Mouse (Mus musculus): Measurements from ENCODE around the gene Cyfip2.
A peak's percentile ranks its signal among the peaks of the same experiment; 100 is the strongest.

Gene Cyfip2

GRCm38 (mm10) chr11:46235334-46235733 lies 77.3 kb downstream of the Cyfip2 start, which contains the start of gene Fndc9:
Fndc9 (plus strand) TSS chr11:46235531.
- no peak for DNase-seq (ENCODE audit: low spot score)

- DNase-seq (ENCODE audit: low spot score), result no peak
These were observed 78.7 kb downstream of the Cyfip2 start for GRCm38 (mm10) chr11:46233966-46234365.

DNA sequence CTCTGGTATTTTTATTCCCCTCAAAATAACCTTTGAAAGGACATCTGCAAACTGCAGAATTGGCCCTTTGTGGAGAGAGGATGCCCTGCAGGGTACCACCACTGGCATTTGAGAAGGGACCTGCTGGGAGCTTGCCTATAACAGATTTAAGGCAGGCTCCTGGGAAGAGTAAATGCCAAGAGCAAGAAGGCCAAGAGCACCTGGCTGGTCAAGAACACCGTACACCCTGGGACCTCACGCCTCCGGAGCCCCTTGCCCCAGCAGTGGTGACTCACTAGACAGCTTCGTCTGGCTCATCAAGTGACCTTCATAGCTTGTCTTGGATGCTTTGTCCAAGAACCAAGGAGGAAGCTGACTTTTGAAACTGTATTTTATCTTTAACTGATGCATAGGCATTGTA lies 79.9 kb downstream of the Cyfip2 start:
- no peak for DNase-seq (ENCODE audit: low spot score)

GRCm38 (mm10) chr11:46230184-46230583 lies 82.5 kb downstream of the Cyfip2 start:
- DNase-seq (ENCODE audit: low spot score), result no peak

DNA sequence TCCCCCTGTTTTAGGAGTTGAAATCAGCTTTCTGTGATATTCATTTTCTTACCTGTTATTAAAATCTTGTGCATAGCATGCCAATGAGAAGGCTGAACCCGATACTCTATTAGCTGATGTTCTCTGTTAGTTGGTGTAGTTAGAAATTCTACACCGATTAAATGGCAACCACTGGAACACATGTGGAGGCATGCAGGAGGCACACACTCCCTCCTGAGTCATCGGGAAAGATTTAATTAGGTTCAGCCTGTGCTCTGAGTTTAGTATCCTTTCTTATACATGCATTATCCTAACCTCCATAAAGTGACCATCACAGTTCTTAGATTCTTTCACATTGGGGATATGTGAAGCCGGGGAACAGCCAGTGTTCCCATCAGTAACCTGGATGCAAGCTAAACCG lies 87.3 kb downstream of the Cyfip2 start:
- no peak for DNase-seq (ENCODE audit: low spot score)

DNA sequence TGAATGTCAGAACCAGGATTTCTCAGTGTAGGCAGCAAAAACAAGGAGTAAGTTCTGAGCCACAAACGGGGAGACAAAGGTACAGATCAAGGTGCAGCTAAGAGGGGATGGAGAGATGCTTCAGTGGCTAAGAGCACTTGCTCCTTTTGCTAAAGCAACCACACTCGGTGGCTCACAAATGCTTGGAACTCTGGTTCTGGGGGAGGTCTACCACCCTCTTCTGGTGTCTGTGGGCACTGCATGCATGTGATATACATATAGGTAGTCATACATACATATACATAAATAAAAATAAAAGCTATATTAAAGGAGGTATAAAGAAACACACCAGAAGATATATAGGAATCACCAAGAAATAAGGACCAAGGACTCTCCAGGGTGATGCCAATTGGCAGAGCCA lies 89.1 kb downstream of the Cyfip2 start:
- no peak for DNase-seq (ENCODE audit: low spot score)

DNA sequence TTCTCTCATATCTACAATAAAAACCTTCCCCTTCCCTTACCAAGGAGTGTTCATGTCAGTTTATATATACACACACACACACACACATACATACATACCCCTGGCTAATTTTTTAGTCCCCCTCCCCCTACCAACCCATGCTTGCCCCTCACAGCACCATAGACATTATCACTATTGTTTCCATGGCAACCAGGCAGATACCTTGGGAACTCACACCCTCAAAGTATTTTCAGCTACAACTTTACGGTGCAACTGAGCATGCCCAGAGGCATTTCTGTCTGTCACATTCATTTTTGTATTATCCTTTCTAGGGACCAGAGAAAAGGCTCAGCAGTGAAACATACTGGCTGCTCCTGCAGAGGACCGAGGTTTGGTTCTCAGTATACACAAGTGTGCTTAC lies 92.4 kb downstream of the Cyfip2 start:
- DNase-seq (ENCODE audit: low spot score), result no peak

GRCm38 (mm10) chr11:46219380-46219779 lies 93.3 kb downstream of the Cyfip2 start:
- DNase-seq (ENCODE audit: low spot score), result no peak

- DNase-seq (ENCODE audit: low spot score), result no peak
These were observed 94.1 kb downstream of the Cyfip2 start for GRCm38 (mm10) chr11:46218584-46218983.

DNA sequence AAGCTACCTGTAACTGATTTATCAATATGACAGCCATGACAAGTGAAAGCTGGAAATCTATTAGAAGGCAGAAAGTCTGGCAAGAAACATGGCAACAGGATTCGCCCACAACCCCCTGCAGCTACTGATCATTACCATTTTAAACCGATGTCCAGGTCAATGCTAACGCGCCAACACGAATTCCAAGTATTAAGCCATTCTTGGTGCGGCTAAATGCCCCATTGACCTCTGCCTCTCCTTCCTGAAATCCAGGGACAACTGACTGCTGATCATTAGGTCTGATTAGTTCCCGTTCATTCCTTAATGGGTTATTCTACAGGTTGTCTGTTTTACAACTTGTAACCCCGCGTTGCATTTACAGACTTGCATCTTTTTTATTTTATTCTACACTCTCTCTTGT lies 95.0 kb downstream of the Cyfip2 start:
- no peak for DNase-seq (ENCODE audit: low spot score)

DNA sequence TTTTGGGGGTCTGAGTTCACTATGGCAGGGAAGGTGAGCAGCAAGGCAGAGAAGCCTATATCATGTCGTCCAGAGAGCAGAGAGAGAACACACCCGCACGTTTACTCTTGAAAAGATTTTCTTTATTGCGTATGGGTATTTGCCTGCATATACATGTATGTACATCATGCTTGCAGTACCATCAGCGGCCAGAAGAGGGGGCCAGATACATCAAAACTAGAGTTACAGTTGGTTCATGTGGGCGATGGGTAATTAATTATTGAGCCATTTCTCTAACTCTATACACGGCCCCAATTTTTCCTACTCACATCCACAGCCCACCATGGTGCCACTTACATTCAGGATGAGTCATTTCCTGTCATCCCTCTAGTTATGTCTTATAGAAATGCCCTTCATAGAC lies 96.0 kb downstream of the Cyfip2 start:
- DNase-seq (ENCODE audit: low spot score), result no peak

DNA sequence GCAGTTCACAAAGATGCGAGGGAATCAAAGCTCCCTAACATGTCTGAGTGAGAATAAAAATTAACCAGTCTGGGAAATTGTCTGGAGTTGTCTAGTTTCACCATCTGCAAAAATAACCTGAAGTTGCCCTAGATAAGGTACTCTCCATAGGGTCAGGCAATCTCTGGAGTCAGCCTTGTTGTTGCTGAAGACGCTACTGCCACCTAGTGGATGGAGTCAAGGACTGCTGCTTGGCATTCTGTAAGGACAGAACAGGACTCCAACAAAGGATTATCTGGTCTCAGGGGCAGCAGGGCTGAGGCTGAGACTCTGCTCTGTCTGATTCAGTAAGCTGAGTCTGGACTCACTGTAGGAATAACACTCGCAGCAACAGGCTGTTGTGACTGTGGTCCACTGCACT lies 97.3 kb downstream of the Cyfip2 start:
- peak; percentile 35 for DNase-seq (ENCODE audit: low spot score)

DNA sequence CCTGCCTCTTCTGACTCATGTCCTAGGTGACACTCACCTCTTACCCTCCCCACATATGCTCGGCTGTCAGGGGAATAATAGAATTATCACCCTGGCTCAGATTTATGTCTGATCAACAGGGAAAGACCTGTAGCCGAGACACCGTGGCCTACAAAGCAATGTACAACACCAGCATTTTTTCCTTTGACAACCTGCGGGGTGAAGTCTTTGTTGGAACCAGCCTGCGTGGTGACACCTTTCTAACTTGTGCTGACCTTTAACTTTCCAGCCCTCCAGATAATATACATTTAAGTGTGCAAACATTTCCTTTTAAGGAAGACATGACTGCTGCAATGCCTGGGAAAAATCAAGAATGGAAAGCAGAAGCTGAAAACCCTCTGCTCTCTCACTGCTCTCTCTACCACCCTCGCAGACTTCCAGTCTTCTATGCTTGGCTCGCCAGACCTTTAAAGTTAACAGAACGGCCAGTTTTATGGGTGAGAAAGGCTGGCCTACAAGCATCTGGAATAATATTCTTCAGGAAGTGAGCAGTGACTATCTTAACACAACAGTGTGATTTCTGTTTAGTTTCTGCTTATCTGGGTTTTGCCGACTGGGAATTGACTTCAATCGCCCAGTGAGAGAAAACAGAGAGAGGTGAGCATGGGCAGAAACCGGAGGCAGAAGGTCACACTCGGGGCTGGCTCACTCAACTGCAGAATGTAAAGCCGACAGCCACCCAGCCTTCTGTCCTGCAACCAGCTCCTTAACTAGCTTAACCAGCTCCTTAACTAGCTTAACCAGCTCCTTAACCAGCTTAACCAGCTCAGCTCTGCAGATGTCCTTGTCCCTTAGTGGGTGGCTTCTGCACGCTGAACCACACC lies 98.1 kb downstream of the Cyfip2 start:
- DNase-seq (ENCODE audit: low spot score), result no peak

DNA sequence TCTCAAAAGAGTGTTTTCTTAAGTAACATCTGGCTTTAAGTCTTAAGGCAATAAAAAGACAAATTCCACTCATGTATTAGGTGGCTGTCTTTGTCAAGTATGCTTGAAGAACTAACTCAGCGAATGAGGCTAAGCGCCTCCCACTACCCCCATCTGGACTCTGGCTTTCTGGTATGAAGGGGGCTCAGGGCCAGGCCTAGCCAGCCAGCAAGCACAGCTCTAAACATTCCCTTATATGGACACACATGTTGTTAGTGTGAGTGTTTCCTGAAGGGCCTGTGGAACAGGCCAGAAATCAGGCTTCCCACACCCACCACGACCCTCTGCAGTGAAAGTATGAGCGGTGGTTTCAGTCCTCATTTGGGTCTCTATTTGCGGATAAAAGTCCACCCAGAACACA lies 98.8 kb downstream of the Cyfip2 start:
- peak; percentile 28 for DNase-seq (ENCODE audit: low spot score)

- no peak for DNase-seq (ENCODE audit: low spot score)
These were observed 100.8 kb downstream of the Cyfip2 start for GRCm38 (mm10) chr11:46211858-46212257.

DNA sequence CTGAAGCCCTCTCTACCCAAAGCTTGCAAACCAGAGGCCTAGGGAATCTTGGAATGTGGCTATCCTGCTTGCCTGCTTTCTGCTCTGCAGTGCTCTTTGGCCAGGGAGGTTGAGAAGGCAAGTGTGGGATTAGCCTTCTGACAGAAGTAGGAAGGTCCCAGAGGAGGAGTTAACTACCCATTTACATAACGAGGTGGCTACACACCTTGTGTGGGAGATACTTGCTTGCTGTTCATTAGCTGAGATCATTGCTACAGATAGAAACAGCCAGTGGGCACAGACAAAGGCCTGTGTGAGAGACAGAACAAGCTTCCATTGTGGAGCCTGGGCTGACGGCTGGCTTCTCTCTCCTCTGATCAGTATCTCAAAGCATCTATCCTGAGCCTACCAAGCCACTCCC lies 102.8 kb downstream of the Cyfip2 start:
- no peak for DNase-seq (ENCODE audit: low spot score)

GRCm38 (mm10) chr11:46205639-46206409 lies 106.8 kb downstream of the Cyfip2 start:
- no peak for DNase-seq (ENCODE audit: low spot score)

DNA sequence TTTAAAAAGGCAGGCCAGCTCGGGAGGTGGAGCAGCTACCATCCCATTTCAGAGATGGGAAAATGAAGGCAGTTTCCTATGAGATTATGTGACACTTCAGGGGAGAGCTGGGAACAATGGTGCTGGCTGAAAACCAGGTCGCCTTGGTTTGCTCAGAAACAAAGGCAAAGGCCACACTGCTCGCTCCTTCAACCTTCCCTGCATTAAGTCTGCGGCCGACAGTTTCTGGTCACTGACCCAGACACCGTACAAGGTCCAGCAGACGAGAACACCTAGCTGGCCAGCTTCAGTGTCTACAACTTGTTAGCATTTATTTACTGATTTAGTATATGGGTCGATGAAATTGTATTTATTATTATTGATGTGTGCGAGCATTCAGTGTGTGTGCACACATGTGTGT lies 107.8 kb downstream of the Cyfip2 start:
- no peak for DNase-seq (ENCODE audit: low spot score)

GRCm38 (mm10) chr11:46202547-46202887 lies 110.1 kb downstream of the Cyfip2 start:
- no peak for DNase-seq (ENCODE audit: low spot score)

GRCm38 (mm10) chr11:46201636-46202546 lies 110.8 kb downstream of the Cyfip2 start:
- DNase-seq (ENCODE audit: low spot score), result no peak

- DNase-seq (ENCODE audit: low spot score), result no peak
These were observed 112.0 kb downstream of the Cyfip2 start for GRCm38 (mm10) chr11:46200664-46201063.

DNA sequence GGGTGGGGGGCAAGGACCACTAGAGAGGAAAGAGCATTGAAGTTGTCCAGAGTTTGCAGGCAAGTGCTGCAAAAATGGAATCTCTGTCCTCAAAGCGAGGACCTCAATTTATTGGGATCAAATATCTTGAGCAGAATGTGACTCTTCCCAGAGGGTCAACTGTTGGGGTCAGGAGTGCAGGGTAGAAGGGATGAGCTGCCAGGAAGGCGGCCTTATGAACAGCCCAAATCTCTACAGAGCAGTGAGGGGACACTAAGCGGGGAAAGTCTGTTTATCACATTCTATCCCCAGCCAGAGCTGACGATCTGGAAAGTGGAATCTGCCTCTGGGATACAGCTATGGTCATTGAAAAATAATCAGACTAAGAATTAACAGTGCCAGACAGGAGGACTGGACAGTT lies 118.5 kb downstream of the Cyfip2 start:
- no peak for DNase-seq (ENCODE audit: low spot score)
